Mouse (Mus musculus): Measurements from ENCODE around the gene Agap1.

- TF ChIP-seq POLR2A (IDR thresholded peaks at IDR 0.05; ENCODE audit: insufficient read depth, low read depth, low read length) (no peak), CTCF (IDR thresholded peaks at IDR 0.05; ENCODE audit: insufficient read depth, low read depth, low read length) (no peak)
These were observed 30.0 kb upstream of the Agap1 start for GRCm38 (mm10) chr1:89424563-89424962.
